ENCODE assay signal across 16 mouse cellular contexts in the genomic region with DNA sequence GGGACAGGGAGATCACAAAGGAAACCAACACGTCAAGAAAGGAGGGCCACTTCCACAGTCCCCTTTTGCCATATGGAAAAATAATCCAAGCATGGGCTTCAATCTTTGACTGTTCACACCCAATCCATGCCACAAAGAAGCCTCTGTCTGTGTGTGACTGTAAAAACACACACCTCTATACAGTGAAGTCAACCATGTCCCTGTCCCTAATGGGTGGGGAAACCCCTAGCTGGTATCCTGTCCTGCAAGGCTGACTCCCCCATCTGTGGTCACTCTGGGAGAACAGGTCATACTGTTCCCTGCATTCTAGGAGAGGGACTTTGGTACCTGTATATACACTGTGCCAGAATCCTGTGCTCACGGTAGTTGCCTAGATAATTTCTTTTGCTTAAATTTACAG. TPM values are rescaled to one million over a fixed set of nuclear protein-coding genes. Genes with fewer than 3 reads are reported as not detected.
"Had no signal": no experiment of that assay in that cellular context is flagged by ENCODE, and none has a peak within 500 bp of the region (broad histone marks: within the 10 kb centered on the region; RNA-seq: fewer than 3 reads in every experiment).

No protein-coding gene starts in this region.

- H3K9ac ChIP-seq: lung, embryonic 14.5 days; midbrain, embryonic 12.5 days; neural tube, embryonic 12.5 days; stomach, embryonic 15.5 days had no signal

- H3K27ac ChIP-seq: midbrain, embryonic 10.5 days; midbrain, embryonic 12.5 days; neural tube, embryonic 12.5 days; stomach, embryonic 15.5 days; stomach, postnatal 0 days had no signal

- H3K9me3 ChIP-seq: midbrain, embryonic 10.5 days; midbrain, embryonic 12.5 days; neural tube, embryonic 12.5 days; stomach, embryonic 15.5 days had no signal

- H3K4me3 ChIP-seq: midbrain, embryonic 10.5 days; midbrain, embryonic 12.5 days; neural tube, embryonic 12.5 days; stomach, embryonic 15.5 days had no signal

- H3K27me3 ChIP-seq: midbrain, embryonic 12.5 days had no signal

- H3K4me1 ChIP-seq: midbrain, embryonic 10.5 days; midbrain, embryonic 12.5 days; neural tube, embryonic 12.5 days; stomach, embryonic 15.5 days had no signal

- H3K4me2 ChIP-seq: lung, embryonic 14.5 days; midbrain, embryonic 12.5 days; neural tube, embryonic 12.5 days; stomach, embryonic 15.5 days had no signal

- ATAC-seq: midbrain, embryonic 16.5 days had no signal

- H3K36me3 ChIP-seq: midbrain, embryonic 10.5 days; midbrain, embryonic 12.5 days; neural tube, embryonic 12.5 days; stomach, embryonic 15.5 days had no signal

- DNase-seq: lung, adult 18-20 months; lung, postnatal 10 days; lung, postnatal 4 days; midbrain, embryonic 14.5 days; right cerebral cortex, postnatal 14 days; thymus, adult 2 months; thymus, postnatal 25 days; thymus, postnatal 4 days had no signal

RNA-seq across cellular contexts. Expression of a gene that starts 40.7 kb away (rescaled TPM):
- polyA plus RNA-seq: neural tube, embryonic 14.5 days; stomach, postnatal 0 days had no signal
